Mouse (Mus musculus) embryonic fibroblast, embryonic 13.5 days (primary cell): ENCODE data around the gene Rad51b. TPM values are rescaled to one million over a fixed set of nuclear protein-coding genes. Genes with fewer than 3 reads are reported as not detected.

ENCODE experiments used
- H3K27ac ChIP-seq: 2 replicates; pipeline ENCODE4 v1.5.1; 2012; ENCODE audit warnings: low read length, control low read depth, inconsistent platforms; ENCODE audit not compliant: insufficient read depth
- H3K4me1 ChIP-seq: 2 replicates; pipeline ENCODE4 v1.6.1; 2011; ENCODE audit warnings: low read length; ENCODE audit not compliant: control insufficient read depth, insufficient read depth
- H3K4me3 ChIP-seq: 2 replicates; pipeline ENCODE4 v1.5.1; 2011; ENCODE audit warnings: mild to moderate bottlenecking, control low read depth, low read length; ENCODE audit not compliant: insufficient read depth
- CTCF ChIP-seq: IDR thresholded peaks from 2 replicates; pipeline ENCODE4 v1.5.1; 2011; ENCODE audit warnings: mild to moderate bottlenecking, control low read depth, low read length, moderate library complexity, borderline replicate concordance; ENCODE audit not compliant: insufficient read depth
- POLR2A ChIP-seq: IDR thresholded peaks from 2 replicates; pipeline ENCODE4 v1.6.1; 2011; ENCODE audit warnings: low read depth, mild to moderate bottlenecking, control low read depth, low read length, moderate library complexity
- polyA plus RNA-seq: library from polyadenylated mRNA; stranded (reverse); fragments of >200 nt; gene quantifications from 2 replicates; pipeline ENCODE4 v1.2.4, GENCODE M21; 2011; ENCODE audit warnings: low read depth; ENCODE audit not compliant: missing spikeins, insufficient read length

The Rad51b gene
- polyA plus RNA-seq, 1 experiment: 4.0 TPM

DNA sequence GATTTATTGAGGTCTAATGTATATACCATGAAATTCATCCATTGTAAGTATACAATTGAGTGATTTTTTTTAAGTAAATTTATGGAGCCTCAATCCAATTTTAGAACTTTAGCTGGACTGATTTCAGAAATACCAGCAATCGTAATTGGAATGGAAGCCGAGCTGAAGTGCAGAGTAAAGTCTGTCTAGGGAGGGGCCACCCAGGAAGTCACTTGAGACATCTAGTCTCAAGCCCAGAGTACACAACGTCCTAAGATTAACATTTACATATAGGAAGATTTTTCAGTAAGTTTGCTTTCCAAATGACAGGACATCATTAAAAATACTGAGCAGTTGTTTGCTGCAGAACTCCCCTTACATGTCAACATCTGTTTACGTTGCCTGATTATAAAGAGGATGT, 386.7 kb downstream of the Rad51b start:
- no peaks in the 10 kb centered on the region for H3K4me1 ChIP-seq
- TF ChIP-seq CTCF: no peak
- no peak for TF ChIP-seq POLR2A
- no peak overlapping the region for H3K4me3 ChIP-seq
- H3K27ac ChIP-seq: no peak overlapping the region

DNA sequence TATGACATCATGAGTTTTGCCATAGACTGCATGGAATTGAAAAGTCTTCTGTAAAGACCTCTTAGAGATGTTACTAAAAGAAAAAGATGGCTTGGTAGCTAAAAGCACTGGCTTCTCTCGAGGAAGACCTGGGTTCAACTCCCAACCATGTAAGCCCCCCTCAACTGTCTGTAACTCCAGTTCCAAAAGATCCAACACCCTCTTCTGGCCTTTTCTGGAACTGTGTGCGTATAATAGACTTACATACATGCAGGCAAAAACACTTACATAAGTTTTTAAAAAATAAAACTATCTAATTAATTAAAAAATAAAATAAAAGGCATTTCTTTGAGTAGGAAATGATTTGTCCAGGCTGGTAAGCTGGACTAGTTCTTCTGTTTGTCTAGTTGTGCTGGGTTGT, 387.3 kb downstream of the Rad51b start:
- Histone ChIP-seq H3K27ac (no peak overlapping the region), H3K4me1 (no peaks in the 10 kb centered on the region), H3K4me3 (no peak overlapping the region)
- no peak for TF ChIP-seq POLR2A
- TF ChIP-seq CTCF: no peak

DNA sequence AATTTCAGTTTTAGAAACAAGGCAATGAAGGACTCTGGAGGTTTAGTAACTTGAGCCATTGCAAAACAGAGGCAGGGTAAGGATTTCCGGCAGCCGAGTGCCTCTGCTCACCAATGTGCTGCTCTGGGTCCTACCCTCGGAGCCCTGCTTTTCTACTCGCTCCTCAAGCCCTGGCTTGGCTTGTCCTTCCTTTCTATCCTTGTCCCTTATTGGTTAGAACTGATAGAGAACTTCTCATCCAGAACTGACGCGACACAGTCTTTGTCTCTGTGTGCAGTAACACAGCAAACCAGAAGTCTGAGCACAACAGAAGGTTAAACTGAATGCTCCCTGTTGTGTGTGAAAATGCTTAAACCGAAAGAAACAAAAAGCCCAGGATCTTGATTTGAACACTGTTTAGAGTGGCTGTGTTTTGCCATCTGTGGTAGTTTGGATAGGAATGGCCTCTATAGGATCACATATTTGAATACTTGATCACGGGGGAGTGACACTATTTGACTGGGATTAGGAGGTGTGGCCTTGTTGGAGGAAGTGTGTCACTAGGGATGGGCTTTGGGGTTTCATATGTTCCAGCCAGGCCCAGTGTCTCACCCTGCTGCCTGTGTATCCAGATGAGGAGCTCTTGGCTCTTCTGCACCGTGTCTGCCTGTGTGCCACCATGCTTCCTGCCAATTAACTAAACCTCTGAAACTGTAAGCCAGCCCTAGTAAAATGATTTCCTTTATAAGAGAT, 389.7 kb downstream of the Rad51b start:
- H3K4me1 ChIP-seq: no peaks in the 10 kb centered on the region
- no peak overlapping the region for H3K4me3 ChIP-seq
- no peak overlapping the region for H3K27ac ChIP-seq
- TF ChIP-seq CTCF (no peak), POLR2A (no peak)

DNA sequence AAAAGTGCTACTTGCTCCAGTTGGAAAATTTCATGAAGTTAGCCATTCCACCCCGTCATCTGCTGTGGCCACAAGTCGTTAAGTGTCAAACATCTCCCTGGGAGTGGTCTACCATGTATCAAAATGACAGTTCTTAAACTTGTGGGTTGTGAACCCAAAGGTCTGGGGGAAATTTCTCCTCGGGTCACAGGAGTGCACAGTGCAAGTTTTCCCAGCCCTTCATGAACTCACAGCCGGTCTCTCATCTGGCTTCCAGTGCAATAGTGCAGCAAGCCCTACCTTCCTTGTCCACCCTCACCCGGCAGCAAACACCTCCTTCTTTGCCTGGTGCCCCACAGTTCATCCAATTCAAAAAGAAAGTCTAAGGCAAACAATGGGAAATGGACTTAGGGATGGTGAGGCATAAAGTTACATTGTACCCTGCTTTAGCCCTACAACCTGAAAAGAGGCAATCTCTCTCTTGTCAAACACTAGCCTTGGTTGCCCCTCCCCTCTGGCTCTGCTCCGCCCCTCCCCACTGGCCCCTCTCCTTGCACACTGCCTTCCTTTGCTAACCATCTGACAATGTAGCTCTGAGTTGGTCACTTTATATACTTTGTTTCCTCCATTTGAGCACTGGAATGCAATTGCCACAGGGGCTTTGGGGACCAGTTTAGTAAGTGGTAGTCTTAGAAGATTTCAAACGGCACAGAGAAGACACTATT, 390.8 kb downstream of the Rad51b start:
- Histone ChIP-seq H3K4me1 (no peaks in the 10 kb centered on the region), H3K27ac (no peak overlapping the region), H3K4me3 (no peak overlapping the region)
- TF ChIP-seq POLR2A (no peak), CTCF (no peak)

DNA sequence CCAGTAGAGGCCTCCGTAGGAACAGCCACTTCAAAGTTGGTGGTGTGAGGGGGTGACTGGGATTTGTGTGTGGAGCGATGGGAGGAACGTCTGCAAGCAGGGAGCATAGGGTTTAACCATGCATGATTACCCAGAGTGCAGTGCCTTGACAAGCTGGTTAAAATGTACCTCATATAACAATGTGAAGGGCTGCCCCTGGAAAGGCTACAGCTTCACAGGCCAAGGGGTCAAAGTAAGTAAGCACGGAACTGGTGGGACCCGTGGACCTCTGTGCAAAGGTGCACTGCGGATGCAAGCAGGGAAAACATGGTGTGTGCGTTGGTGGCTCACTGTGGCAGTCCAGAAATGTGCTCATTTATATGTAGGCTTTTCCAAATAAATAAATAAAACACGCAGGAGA, 392.2 kb downstream of the Rad51b start:
- no peak overlapping the region for H3K4me3 ChIP-seq
- H3K27ac ChIP-seq: no peak overlapping the region
- H3K4me1 ChIP-seq: no peaks in the 10 kb centered on the region
- TF ChIP-seq POLR2A (no peak), CTCF (no peak)

DNA sequence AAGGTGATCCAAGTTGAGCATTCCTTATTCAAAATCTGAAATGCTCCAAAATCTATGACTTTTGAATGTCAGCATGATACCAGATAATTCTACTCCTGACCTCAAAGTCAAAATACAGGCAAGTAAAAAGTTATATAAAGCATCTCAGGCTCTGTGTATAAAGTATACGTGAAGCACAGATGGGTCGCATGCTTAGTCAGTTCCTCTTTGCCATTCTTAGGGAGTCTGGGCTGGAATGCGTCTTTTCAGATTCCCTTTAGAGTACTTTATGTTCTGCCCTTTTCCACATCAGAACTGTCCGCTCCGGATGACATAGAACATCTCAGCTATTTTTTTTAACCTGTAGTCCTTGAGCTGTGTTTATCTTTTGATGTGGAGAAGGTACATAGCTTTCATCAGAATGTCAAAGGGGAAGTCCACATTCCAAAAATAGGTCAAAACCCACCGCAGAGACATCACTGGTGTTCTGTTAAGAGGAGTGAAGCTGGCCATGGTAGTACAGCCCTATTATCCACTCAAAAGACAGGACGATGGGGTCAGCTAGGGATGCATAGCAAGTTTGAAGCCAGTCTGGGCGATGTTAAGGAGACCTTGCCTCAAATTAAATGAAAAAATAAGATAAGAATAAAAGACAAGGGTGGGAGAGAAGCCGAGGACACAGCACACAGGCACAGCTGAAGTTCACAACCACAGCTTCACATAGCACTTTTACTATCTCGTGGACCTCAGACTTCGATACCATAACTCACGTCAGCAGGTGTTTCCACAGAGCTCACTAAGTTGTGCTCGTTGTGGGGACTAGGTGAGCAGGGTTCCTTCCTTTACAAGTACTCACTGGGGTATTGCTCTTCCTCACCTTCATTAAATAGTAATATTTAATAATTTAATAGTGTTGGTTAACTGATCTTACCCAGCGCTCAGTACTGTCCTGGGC, 395.1 kb downstream of the Rad51b start:
- H3K4me3 ChIP-seq: no peak overlapping the region
- no peak for TF ChIP-seq POLR2A
- no peak for TF ChIP-seq CTCF
- no peaks in the 10 kb centered on the region for H3K4me1 ChIP-seq
- H3K27ac ChIP-seq: no peak overlapping the region

DNA sequence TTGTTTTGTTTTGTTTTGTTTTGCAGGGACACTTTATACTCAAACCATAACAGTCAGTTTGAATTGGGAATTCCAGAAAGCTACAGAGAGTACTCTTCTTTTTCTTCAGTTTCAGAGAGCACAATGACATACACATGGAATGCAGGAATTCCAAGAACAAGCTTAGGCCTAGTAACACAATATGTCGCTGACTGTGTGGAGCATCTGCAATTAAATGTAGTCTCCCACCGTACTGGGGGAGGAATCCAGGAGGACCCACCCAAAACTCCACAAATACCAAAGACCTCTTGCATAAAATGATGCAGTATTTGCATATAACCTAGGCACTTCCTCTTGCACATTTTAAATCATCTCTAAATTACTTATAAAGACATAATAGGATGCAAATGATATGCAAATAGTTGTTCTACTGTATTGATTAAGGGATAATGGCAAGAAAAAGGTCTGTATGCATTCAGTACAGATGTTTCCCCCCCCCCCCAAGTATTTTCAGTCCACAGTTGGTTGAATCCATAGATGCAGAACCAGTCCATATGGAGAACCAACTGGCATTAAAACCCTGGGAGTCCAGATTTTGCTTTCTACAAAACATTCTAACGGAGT, 398.9 kb downstream of the Rad51b start:
- no peak overlapping the region for H3K27ac ChIP-seq
- H3K4me1 ChIP-seq: no peaks in the 10 kb centered on the region
- H3K4me3 ChIP-seq: no peak overlapping the region
- no peak for TF ChIP-seq CTCF
- no peak for TF ChIP-seq POLR2A

DNA sequence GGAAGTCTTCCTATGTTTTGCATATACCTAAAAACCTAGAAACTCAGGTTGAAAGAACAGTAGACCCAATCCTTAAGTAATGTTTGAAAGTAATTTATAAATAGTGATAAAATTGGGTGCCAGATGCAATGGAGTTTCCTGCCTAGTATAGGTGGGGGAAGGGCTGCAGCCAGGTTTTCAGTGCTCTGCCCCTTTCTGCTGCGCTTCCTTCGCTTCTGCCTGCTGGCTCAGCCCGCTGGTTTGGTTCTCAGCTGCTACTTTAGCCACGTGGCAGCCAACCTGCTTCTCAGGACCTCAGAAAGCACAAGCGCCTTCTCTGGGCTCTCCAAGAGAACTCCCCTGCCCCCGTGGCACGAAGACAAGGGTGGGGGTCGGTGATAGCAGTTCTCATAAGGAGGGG, 406.5 kb downstream of the Rad51b start:
- H3K4me3 ChIP-seq: no peak overlapping the region
- H3K27ac ChIP-seq: no peak overlapping the region
- TF ChIP-seq POLR2A: no peak
- no peak for TF ChIP-seq CTCF
- H3K4me1 ChIP-seq: peaks cover 6% of the 10 kb centered on the region

DNA sequence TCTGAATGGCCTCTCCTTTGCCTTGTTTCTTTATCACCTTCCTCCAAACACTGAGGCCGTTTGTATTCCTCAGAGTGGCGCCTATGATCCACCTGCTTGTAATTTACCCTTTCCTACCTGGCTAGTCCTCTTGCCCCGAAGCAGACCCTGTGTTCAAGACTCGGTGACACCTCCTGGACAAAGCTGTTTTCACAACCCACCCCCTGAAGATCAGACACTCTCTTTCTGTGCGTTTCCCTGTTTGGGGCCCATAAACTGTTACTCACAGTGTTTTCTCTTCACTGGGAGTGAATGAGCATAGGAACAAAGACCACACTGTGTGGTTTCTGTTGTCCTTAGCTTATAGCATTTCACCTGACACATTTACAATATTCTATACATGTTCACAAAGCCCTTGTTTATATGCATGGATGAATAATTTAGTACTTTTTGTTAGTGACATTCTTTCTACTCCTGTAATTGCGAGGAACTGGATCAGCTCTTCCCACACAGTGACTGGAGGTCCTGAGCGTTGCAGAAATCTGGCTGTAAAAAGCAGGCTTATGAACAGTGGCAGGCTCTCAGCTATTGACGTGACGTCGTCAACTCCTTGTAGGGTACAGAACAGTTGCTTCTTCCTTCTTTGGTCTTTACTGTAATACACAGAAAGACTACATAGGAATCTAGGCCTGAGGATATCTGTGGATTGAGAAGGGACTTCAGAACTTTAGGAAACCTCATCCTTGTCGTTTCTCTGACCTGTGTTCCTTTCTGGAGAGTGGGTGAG, 408.6 kb downstream of the Rad51b start:
- peaks cover 11% of the 10 kb centered on the region for H3K4me1 ChIP-seq
- H3K27ac ChIP-seq: no peak overlapping the region

More for the DNA sequence above, 408.6 kb downstream of the Rad51b start:
- TF ChIP-seq POLR2A: no peak
- H3K4me3 ChIP-seq: no peak overlapping the region
